Mouse (Mus musculus) erythroblast, embryonic 14.5 days (primary cell): ENCODE data around the gene Apaf1. TPM values are rescaled to one million over a fixed set of nuclear protein-coding genes. Genes with fewer than 3 reads are reported as not detected.

ENCODE experiments used
- H3K27me3 ChIP-seq: 2 replicates; pipeline ENCODE4 v1.6.1; 2012; ENCODE audit warnings: inconsistent platforms; ENCODE audit not compliant: control insufficient read depth
- H3K36me3 ChIP-seq: 2 replicates; pipeline ENCODE4 v1.6.1; 2012; ENCODE audit warnings: mild to moderate bottlenecking, inconsistent platforms; ENCODE audit not compliant: control insufficient read depth
- H3K4me1 ChIP-seq: 2 replicates; pipeline ENCODE4 v1.6.1; 2012; ENCODE audit warnings: inconsistent platforms; ENCODE audit not compliant: control insufficient read depth
- H3K4me3 ChIP-seq: replicated peaks from 2 replicates; pipeline ENCODE3; 2012; ENCODE audit warnings: moderate library complexity, mild to moderate bottlenecking, inconsistent platforms
- H3K9me3 ChIP-seq: 2 replicates; pipeline ENCODE4 v1.6.1; 2012; ENCODE audit warnings: low read length, inconsistent platforms, mixed read lengths; ENCODE audit not compliant: control insufficient read depth
- GATA1 ChIP-seq: IDR thresholded peaks from 2 replicates; pipeline ENCODE4 v1.6.1; 2012; ENCODE audit warnings: low read length, inconsistent platforms, mixed read lengths
- TAL1 ChIP-seq: IDR thresholded peaks from 3 replicates; pipeline ENCODE4 v1.6.1; 2012; ENCODE audit warnings: low read length, inconsistent platforms, mixed read lengths
- polyA plus RNA-seq: library from polyadenylated mRNA; stranded (reverse); fragments of >175 nt; gene quantifications from 2 replicates; pipeline ENCODE4 v1.2.3, GENCODE M21; 2012

The Apaf1 gene
- polyA plus RNA-seq, 1 experiment, result 0.30 TPM

GRCm38 (mm10) chr10:91051156-91051555 lies 31.4 kb downstream of the Apaf1 start:
- Histone ChIP-seq H3K27me3 (no peaks in the 10 kb centered on the region), H3K36me3 (peaks cover 66% of the 10 kb centered on the region), H3K9me3 (no peaks in the 10 kb centered on the region), H3K4me1 (no peaks in the 10 kb centered on the region), H3K4me3 (no peak overlapping the region)
- TF ChIP-seq TAL1 (no peak), GATA1 (no peak)

DNA sequence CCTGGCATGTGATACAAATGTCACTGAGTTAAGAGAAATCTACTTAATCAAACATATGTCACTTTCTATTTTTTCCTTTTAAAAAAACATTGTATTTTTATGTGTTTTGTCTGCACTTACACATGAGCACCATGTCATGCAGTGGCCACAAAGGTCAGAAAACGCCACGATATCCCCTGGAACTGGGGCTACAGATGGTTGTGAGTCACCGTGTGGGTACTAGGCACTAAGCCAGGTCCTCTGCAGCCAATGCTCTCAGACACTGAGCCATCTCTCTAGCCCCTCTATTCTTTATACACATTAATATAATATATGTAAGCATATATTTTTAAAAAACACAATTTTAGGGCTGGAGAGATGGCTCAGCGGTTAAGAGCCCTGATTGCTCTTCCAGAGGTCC lies 32.9 kb downstream of the Apaf1 start:
- H3K4me3 ChIP-seq, result no peak overlapping the region
- H3K4me1 ChIP-seq, result no peaks in the 10 kb centered on the region
- peaks cover 55% of the 10 kb centered on the region for H3K36me3 ChIP-seq
- TF ChIP-seq GATA1 (no peak), TAL1 (no peak)
- no peaks in the 10 kb centered on the region for H3K27me3 ChIP-seq
- H3K9me3 ChIP-seq, result no peaks in the 10 kb centered on the region

DNA sequence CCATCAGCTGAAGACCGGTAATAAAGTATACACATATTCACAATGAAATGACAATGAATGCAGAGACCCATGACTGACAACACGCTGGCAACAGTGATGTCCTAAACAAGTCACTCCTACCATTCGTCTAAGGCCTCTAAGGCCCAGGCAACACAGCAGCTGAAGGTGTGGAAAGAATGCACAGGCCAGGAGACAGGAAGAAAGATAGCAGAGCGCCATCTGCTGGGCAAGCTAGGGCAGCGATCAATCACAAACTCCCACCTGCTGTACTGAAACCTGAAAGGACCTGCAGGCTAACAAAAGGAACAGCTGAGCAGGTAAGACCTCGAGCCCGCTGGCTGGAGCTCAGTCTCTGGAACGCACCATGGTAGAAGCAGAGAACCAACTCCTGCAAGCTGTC lies 48.6 kb downstream of the Apaf1 start:
- Histone ChIP-seq H3K4me3 (no peak overlapping the region), H3K9me3 (no peaks in the 10 kb centered on the region)

DNA sequence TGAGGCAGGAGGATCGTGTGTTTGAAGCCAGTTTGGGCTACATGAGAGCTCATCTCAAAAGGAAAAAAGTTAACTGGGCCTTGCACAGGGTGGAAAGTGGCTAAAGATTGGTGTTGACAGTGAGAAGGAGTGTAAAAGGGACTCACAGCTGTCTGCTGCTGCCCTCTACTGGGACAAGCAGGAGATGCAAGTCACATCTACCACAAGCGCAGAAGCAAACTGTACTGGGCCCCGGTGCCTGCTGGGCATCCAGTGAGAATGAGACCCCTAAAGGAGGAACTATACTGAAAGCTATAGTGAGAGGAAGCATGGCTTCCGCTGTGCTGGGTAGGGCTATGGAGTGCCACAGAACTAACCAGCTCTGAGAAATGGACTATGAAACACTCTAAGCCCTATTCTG lies 50.2 kb downstream of the Apaf1 start:
- H3K4me3 ChIP-seq, result no peak overlapping the region
- no peaks in the 10 kb centered on the region for H3K4me1 ChIP-seq
- H3K27me3 ChIP-seq, result no peaks in the 10 kb centered on the region
- TF ChIP-seq GATA1 (no peak), TAL1 (no peak)
- peaks cover 41% of the 10 kb centered on the region for H3K36me3 ChIP-seq
- H3K9me3 ChIP-seq, result no peaks in the 10 kb centered on the region

More for the DNA sequence above, 48.6 kb downstream of the Apaf1 start:
- H3K27me3 ChIP-seq, result no peaks in the 10 kb centered on the region
- H3K36me3 ChIP-seq, result peaks cover 43% of the 10 kb centered on the region
- TF ChIP-seq TAL1, result no peak
- TF ChIP-seq GATA1, result no peak
- H3K4me1 ChIP-seq, result no peaks in the 10 kb centered on the region

DNA sequence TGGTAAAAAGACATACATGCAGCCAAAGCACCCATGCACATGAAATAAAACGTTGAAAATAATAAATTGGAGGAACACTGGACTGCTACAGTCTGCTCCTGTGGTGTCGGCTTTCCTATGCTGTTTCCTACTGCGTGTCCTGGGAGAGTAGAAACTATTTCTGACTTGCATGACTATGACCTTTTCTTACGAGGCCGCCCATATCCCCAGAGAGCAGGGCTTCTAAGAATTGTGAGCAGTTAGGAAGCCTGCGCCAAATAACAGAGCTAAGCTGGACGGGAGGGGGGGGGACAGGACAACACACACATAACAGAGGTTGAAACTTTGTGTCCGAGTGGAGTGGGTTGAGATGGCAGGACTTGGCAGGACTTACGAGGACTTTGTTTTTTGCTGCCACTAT lies 51.4 kb downstream of the Apaf1 start:
- peaks cover 31% of the 10 kb centered on the region for H3K36me3 ChIP-seq
- no peak overlapping the region for H3K4me3 ChIP-seq
- TF ChIP-seq TAL1, result no peak
- no peak for TF ChIP-seq GATA1
- no peaks in the 10 kb centered on the region for H3K9me3 ChIP-seq
- no peaks in the 10 kb centered on the region for H3K27me3 ChIP-seq
- no peaks in the 10 kb centered on the region for H3K4me1 ChIP-seq

DNA sequence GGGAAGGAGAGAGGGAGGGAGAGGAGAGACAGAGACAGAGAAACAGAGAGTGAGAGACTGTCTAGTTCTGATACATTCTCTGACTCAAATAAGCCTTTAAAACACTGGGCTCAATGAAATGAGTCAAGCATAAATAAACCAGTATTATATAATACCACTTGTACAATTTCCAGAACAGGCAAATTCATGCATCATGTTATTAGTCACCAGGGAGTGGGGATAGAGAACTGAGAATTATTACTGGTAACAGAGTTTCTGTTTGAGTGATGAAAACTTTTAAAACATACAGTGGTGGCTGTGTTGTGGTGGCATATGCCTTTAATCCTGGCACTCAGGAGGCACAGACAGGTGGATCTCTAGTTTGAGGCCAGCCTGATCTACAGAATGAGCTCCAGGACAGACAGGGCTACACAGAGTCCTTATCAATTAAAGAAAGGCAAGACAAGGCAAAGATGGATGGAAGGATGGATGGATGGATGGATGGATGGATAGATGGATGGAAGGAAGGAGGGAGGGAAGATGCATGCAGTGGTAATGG lies 53.5 kb downstream of the Apaf1 start:
- Histone ChIP-seq H3K27me3 (no peaks in the 10 kb centered on the region), H3K4me1 (no peaks in the 10 kb centered on the region), H3K36me3 (peaks cover 26% of the 10 kb centered on the region), H3K9me3 (no peaks in the 10 kb centered on the region), H3K4me3 (no peak overlapping the region)
- no peak for TF ChIP-seq GATA1
- TF ChIP-seq TAL1, result no peak

GRCm38 (mm10) chr10:91027964-91028363 lies 54.6 kb downstream of the Apaf1 start:
- Histone ChIP-seq H3K4me1 (no peaks in the 10 kb centered on the region), H3K36me3 (peaks cover 24% of the 10 kb centered on the region), H3K27me3 (no peaks in the 10 kb centered on the region), H3K4me3 (no peak overlapping the region), H3K9me3 (no peaks in the 10 kb centered on the region)
- no peak for TF ChIP-seq TAL1
- no peak for TF ChIP-seq GATA1

GRCm38 (mm10) chr10:91027468-91027867 lies 55.1 kb downstream of the Apaf1 start:
- Histone ChIP-seq H3K36me3 (peaks cover 21% of the 10 kb centered on the region), H3K4me1 (no peaks in the 10 kb centered on the region), H3K27me3 (no peaks in the 10 kb centered on the region)

DNA sequence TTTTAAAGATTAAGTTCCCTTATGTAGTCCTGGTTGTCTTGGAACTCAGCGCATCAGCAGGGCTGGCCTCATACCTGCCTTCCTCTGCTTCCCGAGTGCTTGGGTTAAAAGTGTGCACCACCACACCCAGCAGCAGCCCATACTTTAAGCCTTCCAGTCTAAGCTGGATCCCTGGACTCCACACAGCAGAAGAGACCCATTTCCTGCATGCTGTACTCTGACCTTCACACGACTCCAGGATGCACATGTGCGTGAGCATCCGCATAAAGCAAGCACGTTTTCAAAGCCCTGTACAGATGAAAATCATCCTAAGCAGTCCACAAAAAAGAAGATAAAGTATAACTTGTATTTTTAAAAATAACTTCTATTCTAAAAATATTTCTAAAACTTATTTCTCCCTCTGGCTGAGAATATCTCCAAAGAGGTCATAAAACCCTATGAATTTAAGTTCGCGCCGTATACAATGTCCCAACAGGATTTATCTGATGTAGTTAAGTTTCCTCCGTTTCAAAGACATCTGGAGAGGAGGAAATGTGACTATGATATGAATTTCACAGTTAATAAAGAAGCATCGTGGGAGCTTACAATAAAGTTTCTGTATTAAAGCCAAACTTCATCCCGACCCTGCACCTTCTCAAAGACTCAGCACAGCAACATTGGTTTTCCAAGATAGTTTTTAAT lies 76.6 kb downstream of the Apaf1 start:
- TF ChIP-seq TAL1 (no peak), GATA1 (no peak)
- H3K36me3 ChIP-seq, result peaks cover 27% of the 10 kb centered on the region
- H3K27me3 ChIP-seq, result no peaks in the 10 kb centered on the region
- H3K4me3 ChIP-seq, result no peak overlapping the region
- no peaks in the 10 kb centered on the region for H3K9me3 ChIP-seq
- H3K4me1 ChIP-seq, result peaks cover 3% of the 10 kb centered on the region

More at GRCm38 (mm10) chr10:91027468-91027867, 55.1 kb downstream of the Apaf1 start:
- no peaks in the 10 kb centered on the region for H3K9me3 ChIP-seq
- H3K4me3 ChIP-seq, result no peak overlapping the region
- TF ChIP-seq TAL1 (no peak), GATA1 (no peak)
